Mouse (Mus musculus): ENCODE results near the gene Tor3a.

GRCm38 (mm10) chr1:156710472-156711098 lies 36.4 kb upstream of the Tor3a start:
- TF ChIP-seq CTCF (IDR thresholded peaks at IDR 0.05; ENCODE audit: extremely low read depth, insufficient read length, insufficient replicate concordance, low read depth, low read length) = no peak
- no peak for TF ChIP-seq POLR2A (IDR thresholded peaks at IDR 0.05; ENCODE audit: low read depth, low read length)

Data from small intestine, adult 2 months (tissue).